Mouse (Mus musculus) hindbrain, embryonic 15.5 days (tissue): ENCODE measurements around the gene Safb2. TPM values are rescaled to one million over a fixed set of nuclear protein-coding genes. Genes with fewer than 3 reads are reported as not detected.
A peak's percentile ranks its signal among the peaks of the same experiment; 100 is the strongest.
"Not testable (repeated sequence)": the region's sequence is repeated elsewhere in the genome, so short reads cannot be mapped to it uniquely, and the experiment has no call there.

ENCODE experiments used
- ATAC-seq: fragments of 200-750 bp; cut with Nextera tagmentation; 2 replicates; pipeline ENCODE4 v1.8.0; 2017; ENCODE audit warnings: low read depth, moderate number of reproducible peaks, moderate TSS enrichment; ENCODE audit not compliant: low FRiP score
- H3K27ac ChIP-seq: fragments of 300-500 bp; sonication (generic); replicated peaks from 2 replicates; pipeline ENCODE4 v1.5.1; 2015; ENCODE audit warnings: mild to moderate bottlenecking, inconsistent platforms
- H3K27me3 ChIP-seq: fragments of 300-500 bp; sonication (generic); 2 replicates; pipeline ENCODE4 v1.6.1; 2015; ENCODE audit warnings: control low read depth, inconsistent platforms
- H3K36me3 ChIP-seq: fragments of 300-500 bp; sonication (generic); 2 replicates; pipeline ENCODE4 v1.6.1; 2015; ENCODE audit warnings: control low read depth, inconsistent platforms
- H3K4me1 ChIP-seq: fragments of 300-500 bp; sonication (generic); replicated peaks from 2 replicates; pipeline ENCODE4 v1.6.1; 2015; ENCODE audit warnings: control low read depth, inconsistent platforms
- H3K4me2 ChIP-seq: fragments of 300-500 bp; sonication (generic); 2 replicates; pipeline ENCODE4 v1.6.1; 2015; ENCODE audit warnings: moderate library complexity, mild to moderate bottlenecking, inconsistent platforms
- H3K4me3 ChIP-seq: fragments of 300-500 bp; sonication (generic); 2 replicates; pipeline ENCODE4 v1.5.1; 2015; ENCODE audit warnings: mild to moderate bottlenecking, inconsistent platforms
- H3K9ac ChIP-seq: fragments of 300-500 bp; sonication (generic); 2 replicates; pipeline ENCODE4 v1.6.1; 2015; ENCODE audit warnings: inconsistent platforms
- H3K9me3 ChIP-seq: fragments of 300-500 bp; sonication (generic); 2 replicates; pipeline ENCODE4 v1.6.1; 2016; ENCODE audit warnings: control low read depth, inconsistent platforms
- WGBS: fragments of 180-500 bp; shearing (Covaris S2); methylation state at CpG from one replicate; pipeline ENCODE4 v1.1.7; 2015; 5-methylcytosine and 5-hydroxymethylcytosine counted together
- polyA plus RNA-seq: library from polyadenylated mRNA; unstranded; fragments of >200 nt; fragmentation: Nextera tagmentation; extraction: Ambion mirVana; gene quantifications from 2 replicates; pipeline ENCODE4 v1.2.1, GENCODE M21; 2015

Gene Safb2
- 71.4 and 81.2 TPM in 2 replicates for polyA plus RNA-seq

DNA sequence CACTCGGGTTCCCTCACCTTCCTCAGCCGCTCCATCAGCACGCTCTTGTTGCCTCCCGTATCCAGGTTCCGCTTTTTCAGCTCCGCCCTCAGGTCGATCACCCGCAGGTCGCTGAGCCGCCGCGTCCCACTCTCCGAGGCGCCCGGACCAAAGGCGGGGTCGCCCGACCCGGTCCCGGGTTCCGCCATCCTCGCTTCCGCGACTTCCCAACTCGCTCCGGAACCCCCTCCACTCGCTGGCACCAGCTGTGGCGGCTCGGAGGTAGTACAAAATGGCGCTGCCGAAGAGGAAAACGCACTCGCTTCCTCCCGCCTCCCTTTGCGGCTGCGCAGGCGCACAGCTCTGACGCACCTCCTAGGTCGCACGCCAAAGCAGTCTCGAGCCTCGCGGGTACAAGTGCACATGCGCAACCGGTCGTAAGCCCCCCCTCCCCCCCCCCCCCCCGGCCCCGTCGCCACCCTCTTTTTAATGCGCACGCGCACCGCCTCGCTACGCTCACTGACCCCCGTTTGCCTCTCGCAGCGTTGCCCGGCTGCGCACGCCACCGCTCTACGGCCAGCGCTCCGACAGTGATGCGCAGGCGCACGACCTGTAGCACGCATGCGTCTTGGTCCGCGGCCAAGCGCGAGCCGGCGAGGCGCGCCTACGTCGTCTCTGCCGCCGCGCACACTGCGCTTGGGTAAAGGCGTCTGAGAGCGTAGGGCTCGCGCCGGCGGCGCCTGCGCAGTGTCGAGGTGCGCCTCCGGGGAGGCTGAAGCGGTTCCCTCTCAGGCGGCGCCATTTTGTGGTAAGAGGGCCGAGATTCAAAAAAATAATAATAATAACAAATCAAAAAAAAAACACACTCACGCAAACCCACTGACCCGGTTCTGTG lies at the start of gene Safb2, which contains the start of gene Safb:
Gene Safb2, minus strand, starts transcription at position 329 of the 874 bp plus-strand sequence.
Gene Safb, plus strand, starts transcription at position 569 of the 874 bp plus-strand sequence.
- H3K9ac ChIP-seq = peak within 1 kb of the TSS; percentile 92
- H3K27ac ChIP-seq = peak within 1 kb of the TSS; percentile 96
- H3K27me3 ChIP-seq = no peaks in the 10 kb centered on the region
- peak; percentile 96 for ATAC-seq
- peaks cover 60% of the 10 kb centered on the region for H3K4me1 ChIP-seq
- peak within 1 kb of the TSS; percentile 90 for H3K4me2 ChIP-seq
- WGBS = under 1% methylated on average over 80 of the region's 101 CpGs
- H3K9me3 ChIP-seq = no peaks in the 10 kb centered on the region
- peaks cover 36% of the 10 kb centered on the region for H3K36me3 ChIP-seq
- H3K4me3 ChIP-seq = peak within 1 kb of the TSS; percentile 96

GRCm38 (mm10) chr17:56634023-56634422 lies 49.6 kb upstream of the Safb2 start:
- no peak overlapping the region for H3K4me2 ChIP-seq
- no peaks in the 10 kb centered on the region for H3K27me3 ChIP-seq
- no peak for ATAC-seq
- WGBS = 87% methylated on average over 6 of the region's 6 CpGs
- H3K9me3 ChIP-seq = no peaks in the 10 kb centered on the region
- no peaks in the 10 kb centered on the region for H3K36me3 ChIP-seq
- H3K4me3 ChIP-seq = no peak overlapping the region
- H3K27ac ChIP-seq = no peak overlapping the region
- H3K9ac ChIP-seq = no peak overlapping the region
- no peaks in the 10 kb centered on the region for H3K4me1 ChIP-seq

DNA sequence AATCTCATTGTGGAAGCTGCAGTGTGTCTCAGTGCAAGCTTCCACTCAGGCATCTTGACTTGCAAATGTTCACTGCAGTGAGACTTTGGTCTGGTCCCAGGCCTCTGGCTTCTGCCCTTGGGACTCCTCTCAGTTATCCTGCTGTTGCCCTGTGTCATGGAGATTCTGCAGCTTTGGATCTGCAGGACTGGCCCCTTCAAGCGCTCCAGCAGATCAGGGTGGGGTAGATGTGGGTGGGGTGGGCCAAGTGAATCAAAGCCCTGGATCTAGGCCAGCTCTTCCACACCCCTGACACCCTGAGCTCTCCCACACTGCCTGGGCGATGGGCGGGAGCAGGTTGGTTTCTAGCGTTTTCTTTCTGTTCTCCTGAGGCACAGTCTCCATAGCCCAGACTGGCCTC lies 47.4 kb upstream of the Safb2 start:
- Histone ChIP-seq H3K4me2 (no peak overlapping the region), H3K36me3 (no peaks in the 10 kb centered on the region), H3K9me3 (no peaks in the 10 kb centered on the region), H3K4me3 (no peak overlapping the region), H3K27ac (no peak overlapping the region), H3K4me1 (peaks cover 15% of the 10 kb centered on the region), H3K27me3 (no peaks in the 10 kb centered on the region), H3K9ac (no peak overlapping the region)
- no peak for ATAC-seq
- 55% methylated on average over 4 of the region's 4 CpGs for WGBS

- H3K4me1 ChIP-seq = peaks cover 28% of the 10 kb centered on the region
- not testable (repeated sequence) for H3K9me3 ChIP-seq, H3K27ac ChIP-seq, H3K4me2 ChIP-seq, H3K27me3 ChIP-seq, H3K9ac ChIP-seq, H3K36me3 ChIP-seq, H3K4me3 ChIP-seq, ATAC-seq
- 85% methylated on average over 27 of the region's 27 CpGs for WGBS
These were observed 45.7 kb upstream of the Safb2 start for GRCm38 (mm10) chr17:56629800-56630781.

GRCm38 (mm10) chr17:56627530-56628277 lies 43.3 kb upstream of the Safb2 start, which contains the start of gene Catsperd:
TSS of gene Catsperd (plus strand) at chr17:56628143.
- peak within 1 kb of the TSS; percentile 34 for H3K9ac ChIP-seq
- peak; percentile 56 for ATAC-seq
- WGBS = 9% methylated on average over 26 of the region's 26 CpGs

GRCm38 (mm10) chr17:56626754-56627470 lies 42.5 kb upstream of the Safb2 start, which contains the start of gene Lonp1:
TSS of gene Lonp1 (minus strand) at chr17:56626887.
- Histone ChIP-seq H3K36me3 (peaks cover 16% of the 10 kb centered on the region), H3K4me1 (peaks cover 33% of the 10 kb centered on the region), H3K9ac (peak within 1 kb of the TSS; percentile 78), H3K27ac (peak within 1 kb of the TSS; percentile 84), H3K4me3 (peak within 1 kb of the TSS; percentile 89), H3K9me3 (no peaks in the 10 kb centered on the region), H3K4me2 (peak within 1 kb of the TSS; percentile 87), H3K27me3 (no peaks in the 10 kb centered on the region)
- ATAC-seq = peak; percentile 93
- under 1% methylated on average over 48 of the region's 51 CpGs for WGBS

More at GRCm38 (mm10) chr17:56627530-56628277, 43.3 kb upstream of the Safb2 start, which contains the start of gene Catsperd:
- peak within 1 kb of the TSS; percentile 84 for H3K27ac ChIP-seq
- H3K4me2 ChIP-seq = peak within 1 kb of the TSS; percentile 87
- H3K9me3 ChIP-seq = no peaks in the 10 kb centered on the region
- peaks cover 9% of the 10 kb centered on the region; the same call in 1 of the 2 replicates for H3K36me3 ChIP-seq
- peaks cover 33% of the 10 kb centered on the region for H3K4me1 ChIP-seq
- peak within 1 kb of the TSS; percentile 89 for H3K4me3 ChIP-seq
- H3K27me3 ChIP-seq = no peaks in the 10 kb centered on the region

DNA sequence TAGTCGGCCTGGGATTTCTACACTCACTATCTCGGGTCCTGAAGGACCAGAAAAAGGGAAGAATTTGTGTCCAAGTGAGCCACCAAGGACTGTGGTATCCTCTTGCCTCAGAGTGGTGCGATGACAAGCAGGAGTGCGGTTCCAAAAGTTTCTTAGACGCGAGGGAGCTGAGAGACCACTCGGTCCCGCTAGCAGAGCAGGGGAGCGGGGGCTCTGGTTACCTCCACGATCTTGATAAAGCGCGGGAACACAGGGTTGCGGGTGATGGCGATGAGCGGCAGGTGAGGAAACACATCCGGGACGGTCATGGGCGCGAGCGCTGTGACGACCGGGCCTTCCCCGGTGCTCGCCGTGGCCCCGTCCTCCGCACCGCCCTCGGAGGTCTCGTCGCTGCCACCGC lies 41.9 kb upstream of the Safb2 start:
- peak overlapping the region; percentile 89 for H3K4me3 ChIP-seq
- H3K4me1 ChIP-seq = peaks cover 33% of the 10 kb centered on the region
- H3K27me3 ChIP-seq = no peaks in the 10 kb centered on the region
- no peaks in the 10 kb centered on the region for H3K9me3 ChIP-seq
- peak overlapping the region; percentile 78 for H3K9ac ChIP-seq
- H3K36me3 ChIP-seq = peaks cover 22% of the 10 kb centered on the region
- H3K4me2 ChIP-seq = peak overlapping the region; percentile 87
- ATAC-seq = no peak
- WGBS = 1% methylated on average over 32 of the region's 32 CpGs
- peak overlapping the region; percentile 84 for H3K27ac ChIP-seq

- Histone ChIP-seq H3K9me3 (no peaks in the 10 kb centered on the region), H3K36me3 (peaks cover 28% of the 10 kb centered on the region), H3K4me3 (peak overlapping the region; percentile 89), H3K9ac (no peak overlapping the region), H3K27me3 (no peaks in the 10 kb centered on the region), H3K27ac (no peak overlapping the region), H3K4me2 (peak overlapping the region; percentile 87), H3K4me1 (peaks cover 33% of the 10 kb centered on the region)
- WGBS = 91% methylated on average over 3 of the region's 3 CpGs
- ATAC-seq = no peak
These were observed 41.1 kb upstream of the Safb2 start for GRCm38 (mm10) chr17:56625495-56625894.

- WGBS = 94% methylated on average over 8 of the region's 8 CpGs
- no peaks in the 10 kb centered on the region for H3K27me3 ChIP-seq
- H3K4me1 ChIP-seq = peaks cover 24% of the 10 kb centered on the region
- no peak for ATAC-seq
- no peak overlapping the region for H3K9ac ChIP-seq
- peaks cover 59% of the 10 kb centered on the region for H3K36me3 ChIP-seq
- H3K9me3 ChIP-seq = no peaks in the 10 kb centered on the region
- H3K27ac ChIP-seq = no peak overlapping the region
- no peak overlapping the region for H3K4me2 ChIP-seq
- no peak overlapping the region for H3K4me3 ChIP-seq
These were observed 33.2 kb upstream of the Safb2 start for GRCm38 (mm10) chr17:56617628-56618027.

- ATAC-seq = no peak
- Histone ChIP-seq H3K4me1 (peaks cover 24% of the 10 kb centered on the region), H3K9ac (no peak overlapping the region), H3K36me3 (peaks cover 50% of the 10 kb centered on the region), H3K9me3 (no peaks in the 10 kb centered on the region), H3K4me2 (no peak overlapping the region), H3K4me3 (no peak overlapping the region), H3K27ac (no peak overlapping the region), H3K27me3 (no peaks in the 10 kb centered on the region)
- 74% methylated on average over 3 of the region's 3 CpGs for WGBS
These were observed 32.3 kb upstream of the Safb2 start for GRCm38 (mm10) chr17:56616725-56617124.
